Mouse (Mus musculus): ENCODE results near the gene Rag1. TPM values are rescaled to one million over a fixed set of nuclear protein-coding genes. Genes with fewer than 3 reads are reported as not detected.

Rag1 gene
- polyA plus RNA-seq, 1 experiment from 2014 or later: 0.01 TPM

DNA sequence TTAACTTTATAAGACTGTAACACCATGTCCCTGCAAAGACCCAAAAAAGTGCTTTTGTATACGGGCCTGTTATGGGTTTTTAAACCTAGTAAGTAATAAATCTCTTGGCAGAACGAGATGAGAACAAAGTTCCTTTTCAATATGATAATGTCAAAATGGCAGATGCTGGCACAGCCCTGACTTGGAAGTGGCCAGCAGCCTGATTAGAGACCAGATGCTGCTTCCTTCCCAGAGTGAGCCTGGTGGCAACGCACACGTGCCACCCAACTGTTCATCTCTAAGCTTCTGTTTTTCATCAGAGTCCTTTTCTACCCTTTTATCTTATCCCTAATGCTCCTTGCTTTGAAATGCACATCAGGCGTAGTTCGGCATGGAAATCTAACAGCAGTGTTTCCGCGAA is 57.9 kb downstream of the Rag1 start:
- ATAC-seq (ENCODE audit: low FRiP score, low TSS enrichment) (no peak), DNase-seq (ENCODE audit: low spot score) (no peak)
- 79% methylated on average over 8 of the region's 8 CpGs for whole genome bisulfite sequencing
- no peak overlapping the region for H3K27ac ChIP-seq (replicated peaks)
- TF ChIP-seq EP300 (optimal IDR thresholded peaks at IDR 0.05) (no peak), CTCF (IDR thresholded peaks at IDR 0.05; ENCODE audit: low read depth) (no peak)
- H3K9me3 ChIP-seq (ENCODE audit: control insufficient read depth, low read length): no peaks in the 10 kb centered on the region
- no peak overlapping the region for H3K4me3 ChIP-seq (ENCODE audit: low read depth, low read length)
- H3K4me2 ChIP-seq (replicated peaks; ENCODE audit: low read depth): no peak overlapping the region
- H3K4me1 ChIP-seq (replicated peaks; ENCODE audit: control insufficient read depth, insufficient read depth): no peaks in the 10 kb centered on the region
- no peaks in the 10 kb centered on the region for H3K36me3 ChIP-seq (ENCODE audit: control insufficient read depth, insufficient read depth, low read length)
- H3K27me3 ChIP-seq (ENCODE audit: control insufficient read depth, insufficient read depth, low read length): no peaks in the 10 kb centered on the region
- no peak overlapping the region for H3K9ac ChIP-seq (ENCODE audit: low read length)

Other genes with a start within 250 kb of the Rag1 start
- not detected in 2 replicates for gene Rag2, start 24.8 kb downstream of the Rag1 start, polyA plus RNA-seq (2015; fragmentation: Nextera tagmentation; extraction: Ambion mirVana)
- 36.5 and 40.3 TPM in 2 replicates for gene B230118H07Rik, start within 50 bp of the Rag1 start, polyA plus RNA-seq (2015; fragmentation: Nextera tagmentation; extraction: Ambion mirVana)
- gene Traf6, start 28.9 kb upstream of the Rag1 start, polyA plus RNA-seq (2015; fragmentation: Nextera tagmentation; extraction: Ambion mirVana): 4.4 and 4.5 TPM in 2 replicates
- 3.3 and 3.8 TPM in 2 replicates for gene Prr5l, start 233.5 kb upstream of the Rag1 start, polyA plus RNA-seq (2015; fragmentation: Nextera tagmentation; extraction: Ambion mirVana)
- 43.7 and 48.2 TPM in 2 replicates for gene Commd9, start 236.7 kb upstream of the Rag1 start, polyA plus RNA-seq (2015; fragmentation: Nextera tagmentation; extraction: Ambion mirVana)

All from stomach, postnatal 0 days (tissue).